Mouse (Mus musculus) layer of hippocampus, postnatal 36 days (tissue): ENCODE results near the gene Slc38a3. TPM values are rescaled to one million over a fixed set of nuclear protein-coding genes. Genes with fewer than 3 reads are reported as not detected.

Experiments used
- DNase-seq, 2 experiments: peaks; one replicate each; pipeline ENCODE4 v3.0.0; 2022
- total RNA-seq, 2 experiments: library from RNA; stranded (reverse); gene quantifications; 2 replicates each; pipeline ENCODE4 v1.2.3; 2021

Gene Slc38a3
- 10 to 100 TPM; 53.9 to 60.6 TPM for total RNA-seq

DNA sequence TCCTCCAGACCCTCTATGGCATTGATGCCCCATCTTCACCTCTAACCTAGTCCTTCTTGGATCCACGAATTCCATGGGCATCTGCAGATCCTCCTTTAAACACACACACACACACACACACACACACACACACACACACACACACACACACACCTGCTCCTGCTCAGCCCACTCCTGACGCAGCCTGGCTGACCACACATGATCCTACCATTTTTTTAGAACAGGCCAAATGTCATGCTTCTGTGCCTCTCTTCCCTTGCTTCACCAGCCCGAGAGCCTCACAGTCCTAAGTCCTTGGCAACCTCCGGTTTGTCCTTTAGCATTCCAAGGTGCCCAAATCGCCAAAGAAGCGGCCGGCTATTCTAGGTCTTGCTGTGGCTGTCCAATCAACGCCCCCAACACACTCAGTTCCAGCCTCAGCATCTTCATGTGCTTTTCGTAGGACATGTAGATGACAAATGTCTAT lies at the start of gene Slc38a3:
Gene Slc38a3 (minus strand): TSS at position 51 of the 466 bp plus-strand sequence.
- no peak for DNase-seq

DNA sequence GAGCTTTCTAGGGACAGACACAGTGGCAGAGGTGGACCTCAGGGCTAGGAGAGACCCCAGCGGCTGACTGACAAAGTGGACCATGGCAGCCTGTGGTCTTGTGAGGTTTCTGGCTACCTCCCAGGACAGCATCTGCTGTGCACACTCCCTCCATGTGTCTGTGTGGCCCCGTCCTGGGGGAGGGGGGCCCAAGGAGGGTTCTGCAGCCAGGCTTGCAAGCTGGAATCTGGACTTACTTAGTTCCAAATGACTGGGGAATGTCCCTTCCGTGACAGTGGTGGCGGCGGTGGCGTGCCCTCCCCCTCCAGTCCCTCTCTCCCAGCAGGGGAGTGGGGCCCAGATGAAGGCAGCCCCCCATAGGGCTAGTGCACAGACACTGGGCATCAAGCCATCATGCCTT lies 47.6 kb upstream of the Slc38a3 start:
- no peak for DNase-seq

- DNase-seq = no peak
Measured at GRCm38 (mm10) chr9:107715632-107716031, 46.3 kb upstream of the Slc38a3 start.

- DNase-seq = no peak
Measured at GRCm38 (mm10) chr9:107714221-107714952, 45.1 kb upstream of the Slc38a3 start.

GRCm38 (mm10) chr9:107709697-107710483 lies 40.6 kb upstream of the Slc38a3 start, which contains the start of gene Sema3f:
Gene Sema3f (minus strand): TSS chr9:107710475.
- peak; percentile 40 to 41 for DNase-seq

- DNase-seq = no peak
Measured at GRCm38 (mm10) chr9:107709096-107709696, 39.9 kb upstream of the Slc38a3 start.

- DNase-seq = no peak
Measured at GRCm38 (mm10) chr9:107708439-107709095, 39.2 kb upstream of the Slc38a3 start.

DNA sequence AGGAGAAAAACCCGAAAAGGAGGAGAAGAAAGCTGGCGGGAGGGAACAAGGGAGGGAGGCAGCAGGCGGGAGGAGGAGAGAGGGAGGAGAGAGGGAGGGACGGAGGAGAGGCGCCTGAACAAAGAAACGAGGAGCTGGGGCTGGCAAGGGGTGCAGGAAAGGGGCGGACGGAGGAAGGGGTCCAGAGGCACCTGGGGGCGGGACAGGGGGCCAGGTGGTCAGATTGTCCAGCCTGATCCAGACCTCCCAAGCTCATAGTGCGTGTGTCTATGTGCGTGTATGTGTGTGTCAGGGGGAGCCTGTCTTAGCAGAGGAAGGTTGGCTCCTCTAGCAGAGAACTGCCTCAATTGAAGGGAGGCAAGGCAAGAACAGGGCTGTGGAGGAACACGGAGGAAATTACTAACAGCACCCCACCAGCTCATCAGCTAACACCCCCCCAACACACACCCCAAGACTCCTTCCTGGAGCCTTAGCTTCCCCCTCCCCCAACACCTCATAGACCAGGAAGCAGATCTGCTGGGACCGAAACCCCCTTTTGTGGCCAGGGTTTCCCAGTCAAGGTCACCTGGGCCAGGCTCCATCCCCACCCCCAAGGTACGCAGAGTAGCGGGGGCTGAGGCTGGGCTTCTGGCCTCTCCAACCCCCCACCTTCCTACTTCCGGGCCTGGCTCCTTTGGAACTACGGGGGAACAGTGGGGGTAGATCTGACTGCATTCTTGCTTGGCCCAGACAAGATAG lies 38.5 kb upstream of the Slc38a3 start:
- DNase-seq = no peak

DNA sequence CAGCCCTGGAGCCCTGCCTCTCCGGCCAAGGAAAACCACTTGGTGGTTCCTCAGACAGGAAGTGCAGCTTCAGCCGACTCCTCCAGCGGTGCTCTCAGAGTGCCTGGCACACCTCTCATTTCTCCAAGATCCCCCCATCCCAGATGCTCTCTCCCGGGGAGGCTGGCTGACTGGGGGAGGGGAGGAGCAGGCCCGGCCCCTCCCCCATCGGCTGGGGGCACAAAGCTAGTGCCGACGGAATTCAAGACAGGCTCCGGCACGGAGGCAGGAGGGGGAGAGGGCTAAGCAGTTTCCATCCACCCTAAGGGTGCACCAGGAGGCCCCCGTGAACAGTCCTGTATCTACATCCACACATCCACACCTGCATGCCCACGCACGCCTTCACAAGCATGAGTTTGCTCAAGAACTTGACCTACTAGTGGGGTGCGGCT lies 37.5 kb upstream of the Slc38a3 start:
- DNase-seq = no peak

- peak in 1 of 2 experiments; percentile 47 for DNase-seq
Measured at GRCm38 (mm10) chr9:107703337-107704122, 34.2 kb upstream of the Slc38a3 start.

- DNase-seq = no peak
Measured at GRCm38 (mm10) chr9:107702606-107703185, 33.4 kb upstream of the Slc38a3 start.

- peak; percentile 55 to 58 for DNase-seq
Measured at GRCm38 (mm10) chr9:107701594-107701993, 32.3 kb upstream of the Slc38a3 start.

DNA sequence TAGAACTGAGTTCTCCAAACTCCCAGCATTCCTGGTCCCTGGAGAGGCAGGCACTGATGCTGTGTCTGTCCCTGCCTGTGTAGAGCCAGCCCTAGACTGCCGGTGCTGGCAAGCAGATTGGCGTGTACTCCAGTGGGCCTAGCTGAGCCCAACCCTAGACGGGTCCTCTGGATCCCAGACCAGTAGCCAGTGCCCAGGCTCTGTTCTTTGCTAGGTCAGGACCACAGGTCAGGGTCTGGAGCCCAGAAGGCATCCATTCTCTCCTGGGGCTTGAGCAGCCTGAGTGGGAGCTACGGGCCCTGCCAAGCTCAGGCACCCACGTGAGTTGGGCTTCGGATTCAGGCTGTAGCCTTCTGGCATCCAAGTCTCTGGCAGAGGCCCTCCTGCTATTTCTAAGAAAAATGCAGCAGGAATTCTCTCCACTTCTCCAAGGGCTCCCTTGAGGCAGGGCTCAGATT lies 30.8 kb upstream of the Slc38a3 start:
- DNase-seq = peak; percentile 53 to 72

DNA sequence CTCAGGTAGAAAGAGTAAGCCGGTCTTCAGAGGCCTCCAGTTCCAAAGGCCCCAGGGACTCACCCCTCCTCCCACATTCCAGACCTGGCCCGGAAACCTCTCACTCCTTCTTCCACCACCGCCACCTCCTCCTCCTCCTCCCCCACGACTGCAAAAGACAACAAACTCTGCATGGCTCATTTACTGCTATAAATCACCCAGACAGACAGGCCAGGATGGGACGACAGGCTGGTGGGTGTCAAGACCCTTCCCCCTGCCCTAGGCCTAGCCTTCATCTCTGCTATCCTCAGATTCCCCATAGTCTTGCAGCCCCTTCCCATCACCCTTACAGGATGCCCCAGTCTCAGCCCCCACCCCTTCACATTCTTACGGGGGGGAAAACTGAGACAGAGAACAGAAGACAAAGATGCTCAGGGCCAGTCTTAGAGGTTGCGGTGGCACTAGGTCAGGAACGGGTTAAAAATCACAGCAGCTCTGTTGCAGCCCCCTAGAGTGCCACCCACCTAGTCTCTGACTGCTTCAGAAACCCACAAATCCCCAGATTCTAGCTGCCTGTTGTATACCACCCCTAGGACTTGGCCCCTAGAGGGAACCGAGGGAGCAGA lies 30.1 kb upstream of the Slc38a3 start:
- no peak for DNase-seq

GRCm38 (mm10) chr9:107698611-107699190 lies 29.4 kb upstream of the Slc38a3 start:
- DNase-seq = no peak

GRCm38 (mm10) chr9:107697811-107698521 lies 28.6 kb upstream of the Slc38a3 start:
- no peak for DNase-seq

- no peak for DNase-seq
Measured at GRCm38 (mm10) chr9:107696845-107697610, 27.7 kb upstream of the Slc38a3 start.

DNA sequence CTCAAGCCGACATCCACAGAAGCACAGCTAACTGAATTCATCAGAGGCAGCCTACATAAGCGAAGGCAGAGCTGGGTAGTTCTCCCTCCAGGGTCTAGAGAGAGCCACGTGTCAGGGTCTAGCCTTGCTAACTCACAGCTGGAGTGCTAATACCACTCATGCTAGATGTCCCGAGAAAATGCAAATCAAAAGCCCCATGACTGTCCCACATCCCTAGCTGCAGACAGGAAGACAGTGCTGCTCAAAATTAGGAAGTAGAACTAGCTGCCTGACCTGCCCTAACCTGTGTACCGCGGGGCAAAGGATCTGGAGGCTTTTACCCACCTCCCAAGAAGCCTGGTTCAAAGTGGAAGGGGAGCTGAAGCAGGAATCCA lies 26.8 kb upstream of the Slc38a3 start:
- DNase-seq = no peak
